Mouse (Mus musculus): ENCODE measurements around the gene Tnxb. TPM values are rescaled to one million over a fixed set of nuclear protein-coding genes. Genes with fewer than 3 reads are reported as not detected.
"Not testable (repeated sequence)": the region's sequence is repeated elsewhere in the genome, so short reads cannot be mapped to it uniquely, and the experiment has no call there.

The Tnxb gene
- total and polyA plus RNA-seq, 3 experiments: 27.3 to 28.8 (median 28.5) TPM

DNA sequence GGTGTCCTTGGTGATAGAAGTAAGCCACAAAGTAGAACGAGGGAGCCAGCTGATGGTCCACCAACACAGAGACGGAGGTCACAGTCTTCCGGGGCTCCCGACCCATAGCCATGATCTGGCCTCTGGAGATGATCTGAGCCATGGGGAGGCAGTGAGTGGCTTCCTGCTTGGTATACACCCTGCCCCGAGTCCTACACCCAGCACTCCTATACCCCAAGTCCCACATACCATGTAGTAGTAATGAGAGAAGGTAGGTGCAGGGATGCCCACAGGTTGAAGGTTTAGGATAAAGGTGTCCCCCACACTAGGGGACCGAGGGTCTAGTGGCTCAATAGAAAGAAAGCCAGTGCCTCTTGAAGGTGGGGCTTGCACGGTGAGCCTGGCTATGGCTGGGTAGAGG, 69.4 kb downstream of the Tnxb start:
- H3K4me1 ChIP-seq (ENCODE audit: control insufficient read depth, insufficient read depth, low read length); H3K36me3 ChIP-seq (ENCODE audit: control insufficient read depth, insufficient read depth, low read length); H3K4me3 ChIP-seq; H3K27ac ChIP-seq; H3K79me2 ChIP-seq (replicated peaks; ENCODE audit: control insufficient read depth, insufficient read depth, low read length); H3K27me3 ChIP-seq (ENCODE audit: control insufficient read depth, insufficient read depth, low read length); H3K9ac ChIP-seq (ENCODE audit: low read depth, low read length); intact Hi-C loops (cut with DNase I); DNase-seq: not testable (repeated sequence)
- WGBS: 81% methylated on average over 7 of the region's 7 CpGs

DNA sequence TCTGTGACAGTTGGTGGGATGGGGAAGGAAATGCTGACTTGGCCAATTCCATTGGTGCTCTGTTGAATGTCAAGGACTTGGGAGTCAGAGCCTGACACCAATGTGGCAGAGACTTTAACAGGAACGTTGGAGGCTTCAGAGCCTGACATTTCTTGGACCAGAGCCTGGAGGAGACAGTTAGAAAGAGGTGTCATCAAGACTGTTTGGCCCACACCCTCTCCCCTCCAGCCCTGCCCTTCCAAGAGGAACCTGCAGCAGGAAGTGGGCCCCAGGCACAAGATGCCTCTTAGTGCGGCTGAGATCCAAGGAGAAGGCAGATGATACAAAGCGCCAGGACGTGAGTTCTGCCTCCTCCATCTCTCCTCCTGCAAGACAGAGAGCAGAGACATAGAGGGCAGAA, 69.9 kb downstream of the Tnxb start:
- Histone ChIP-seq H3K9ac (ENCODE audit: low read depth, low read length) (no peak overlapping the region), H3K4me3 (no peak overlapping the region), H3K79me2 (replicated peaks; ENCODE audit: control insufficient read depth, insufficient read depth, low read length) (no peaks in the 10 kb centered on the region), H3K27me3 (ENCODE audit: control insufficient read depth, insufficient read depth, low read length) (no peaks in the 10 kb centered on the region), H3K4me1 (ENCODE audit: control insufficient read depth, insufficient read depth, low read length) (no peaks in the 10 kb centered on the region), H3K36me3 (ENCODE audit: control insufficient read depth, insufficient read depth, low read length) (no peaks in the 10 kb centered on the region), H3K27ac (no peak overlapping the region)
- WGBS: 37% methylated on average over 4 of the region's 4 CpGs
- intact Hi-C loops (cut with DNase I): no loop called here
- TF ChIP-seq EP300 (IDR thresholded peaks at IDR 0.05; ENCODE audit: insufficient read depth, low read depth, low read length): no peak
- TF ChIP-seq CTCF (IDR thresholded peaks at IDR 0.05): no peak
- no peak for TF ChIP-seq POLR2A (IDR thresholded peaks at IDR 0.05; ENCODE audit: insufficient read depth, low read depth, low read length)
- no peak for DNase-seq

GRCm38 (mm10) chr17:34743719-34744118, 73.4 kb downstream of the Tnxb start, which contains the start of gene C4b:
Gene C4b (minus strand): TSS chr17:34743882.
- intact Hi-C loops (cut with DNase I): no loop called here
- no peaks in the 10 kb centered on the region for H3K27me3 ChIP-seq (ENCODE audit: control insufficient read depth, insufficient read depth, low read length)
- H3K4me3 ChIP-seq: no peak within 1 kb of the TSS
- H3K4me1 ChIP-seq (ENCODE audit: control insufficient read depth, insufficient read depth, low read length): no peaks in the 10 kb centered on the region
- 72% methylated on average over 7 of the region's 7 CpGs for WGBS
- no peak within 1 kb of the TSS for H3K9ac ChIP-seq (ENCODE audit: low read depth, low read length)
- H3K36me3 ChIP-seq (ENCODE audit: control insufficient read depth, insufficient read depth, low read length): no peaks in the 10 kb centered on the region
- no peak within 1 kb of the TSS for H3K27ac ChIP-seq
- TF ChIP-seq EP300 (IDR thresholded peaks at IDR 0.05; ENCODE audit: insufficient read depth, low read depth, low read length): no peak
- no peak for TF ChIP-seq CTCF (IDR thresholded peaks at IDR 0.05)
- TF ChIP-seq POLR2A (IDR thresholded peaks at IDR 0.05; ENCODE audit: insufficient read depth, low read depth, low read length): no peak
- DNase-seq: peak in 1 of 2 experiments; percentile 39
- no peaks in the 10 kb centered on the region for H3K79me2 ChIP-seq (replicated peaks; ENCODE audit: control insufficient read depth, insufficient read depth, low read length)

DNA sequence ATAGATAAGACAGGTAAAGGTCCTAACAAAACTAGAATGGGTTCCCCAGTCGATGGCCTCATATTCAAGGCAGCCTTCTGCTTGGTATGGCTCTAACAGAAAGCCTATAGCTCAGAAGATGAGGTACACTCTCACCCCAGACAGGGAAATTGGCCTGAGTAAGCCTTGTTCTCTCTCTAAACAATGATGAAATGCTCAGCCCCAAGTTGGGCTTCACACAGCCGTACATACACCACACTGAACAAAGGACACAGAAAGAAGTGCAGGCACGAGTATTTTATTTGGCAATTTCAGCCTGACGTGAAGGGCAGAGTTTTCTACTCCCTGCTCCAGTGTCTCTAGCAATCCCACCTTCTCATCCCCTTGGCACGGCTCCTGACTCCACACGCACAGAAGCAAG, 73.9 kb downstream of the Tnxb start:
- no peaks in the 10 kb centered on the region for H3K4me1 ChIP-seq (ENCODE audit: control insufficient read depth, insufficient read depth, low read length)
- intact Hi-C loops (cut with DNase I): no loop called here
- TF ChIP-seq CTCF (IDR thresholded peaks at IDR 0.05) (no peak), EP300 (IDR thresholded peaks at IDR 0.05; ENCODE audit: insufficient read depth, low read depth, low read length) (no peak), POLR2A (IDR thresholded peaks at IDR 0.05; ENCODE audit: insufficient read depth, low read depth, low read length) (no peak)
- H3K36me3 ChIP-seq (ENCODE audit: control insufficient read depth, insufficient read depth, low read length): no peaks in the 10 kb centered on the region
- WGBS: 70% methylated on average over 6 of the region's 6 CpGs
- no peak overlapping the region for H3K9ac ChIP-seq (ENCODE audit: low read depth, low read length)
- H3K27ac ChIP-seq: no peak overlapping the region
- no peak for DNase-seq
- H3K4me3 ChIP-seq: no peak overlapping the region
- no peaks in the 10 kb centered on the region for H3K79me2 ChIP-seq (replicated peaks; ENCODE audit: control insufficient read depth, insufficient read depth, low read length)
- no peaks in the 10 kb centered on the region for H3K27me3 ChIP-seq (ENCODE audit: control insufficient read depth, insufficient read depth, low read length)

- intact Hi-C loops (cut with DNase I); DNase-seq; H3K4me1 ChIP-seq (ENCODE audit: control insufficient read depth, insufficient read depth, low read length): not testable (repeated sequence)
Measured at GRCm38 (mm10) chr17:34744611-34745010, 74.3 kb downstream of the Tnxb start.

GRCm38 (mm10) chr17:34745166-34745565, 74.8 kb downstream of the Tnxb start:
- intact Hi-C loops (cut with DNase I): not testable (repeated sequence)
- 91% methylated on average over 4 of the region's 4 CpGs for WGBS

More at GRCm38 (mm10) chr17:34744611-34745010, 74.3 kb downstream of the Tnxb start:
- H3K9ac ChIP-seq (ENCODE audit: low read depth, low read length); H3K27me3 ChIP-seq (ENCODE audit: control insufficient read depth, insufficient read depth, low read length); H3K36me3 ChIP-seq (ENCODE audit: control insufficient read depth, insufficient read depth, low read length); H3K79me2 ChIP-seq (replicated peaks; ENCODE audit: control insufficient read depth, insufficient read depth, low read length); H3K4me3 ChIP-seq; H3K27ac ChIP-seq: not testable (repeated sequence)
- WGBS: 85% methylated on average over 6 of the region's 6 CpGs

GRCm38 (mm10) chr17:34746531-34746930, 76.2 kb downstream of the Tnxb start:
- DNase-seq: no peak
- WGBS: 67% methylated on average over 5 of the region's 5 CpGs

More at GRCm38 (mm10) chr17:34745166-34745565, 74.8 kb downstream of the Tnxb start:
- DNase-seq; H3K27me3 ChIP-seq (ENCODE audit: control insufficient read depth, insufficient read depth, low read length); H3K4me3 ChIP-seq; H3K27ac ChIP-seq; H3K4me1 ChIP-seq (ENCODE audit: control insufficient read depth, insufficient read depth, low read length); H3K79me2 ChIP-seq (replicated peaks; ENCODE audit: control insufficient read depth, insufficient read depth, low read length); H3K36me3 ChIP-seq (ENCODE audit: control insufficient read depth, insufficient read depth, low read length); H3K9ac ChIP-seq (ENCODE audit: low read depth, low read length): not testable (repeated sequence)

More at GRCm38 (mm10) chr17:34746531-34746930, 76.2 kb downstream of the Tnxb start:
- Histone ChIP-seq H3K79me2 (replicated peaks; ENCODE audit: control insufficient read depth, insufficient read depth, low read length) (no peaks in the 10 kb centered on the region), H3K27ac (no peak overlapping the region), H3K36me3 (ENCODE audit: control insufficient read depth, insufficient read depth, low read length) (no peaks in the 10 kb centered on the region), H3K27me3 (ENCODE audit: control insufficient read depth, insufficient read depth, low read length) (no peaks in the 10 kb centered on the region), H3K9ac (ENCODE audit: low read depth, low read length) (no peak overlapping the region), H3K4me1 (ENCODE audit: control insufficient read depth, insufficient read depth, low read length) (no peaks in the 10 kb centered on the region), H3K4me3 (no peak overlapping the region)
- intact Hi-C loops (cut with DNase I): no loop called here
- TF ChIP-seq EP300 (IDR thresholded peaks at IDR 0.05; ENCODE audit: insufficient read depth, low read depth, low read length) (no peak), CTCF (IDR thresholded peaks at IDR 0.05) (no peak), POLR2A (IDR thresholded peaks at IDR 0.05; ENCODE audit: insufficient read depth, low read depth, low read length) (no peak)

Measured in heart, adult 2 months (tissue).